Mouse (Mus musculus) CH12.LX (cell line): ENCODE data around the gene Wnt6. TPM values are rescaled to one million over a fixed set of nuclear protein-coding genes. Genes with fewer than 3 reads are reported as not detected.
"Not testable (repeated sequence)": the region's sequence is repeated elsewhere in the genome, so short reads cannot be mapped to it uniquely, and the experiment has no call there.

ENCODE experiments used
- DNase-seq: peaks from one replicate; pipeline ENCODE4 v3.0.0-alpha.2; 2013; ENCODE audit errors: extremely low read depth
- H3K27ac ChIP-seq: 2 replicates; pipeline ENCODE4 v1.5.1; 2012; ENCODE audit warnings: low read depth, mild to moderate bottlenecking, control low read depth, moderate library complexity; ENCODE audit not compliant: insufficient read depth
- H3K27me3 ChIP-seq: replicated peaks from 2 replicates; pipeline ENCODE3; 2012; ENCODE audit warnings: inconsistent platforms
- H3K36me3 ChIP-seq, 2 experiments: replicated peaks in 1 of 2; 2 replicates each; pipeline versions ENCODE3 to v1.6.1; 2012; ENCODE audit warnings: inconsistent platforms in 1 of 2, low read length in 1 of 2, mild to moderate bottlenecking in 1 of 2, mixed read lengths in 1 of 2, moderate library complexity in 1 of 2; ENCODE audit not compliant: control insufficient read depth in 1 of 2, insufficient read depth in 1 of 2
- H3K4me1 ChIP-seq, 2 experiments: 2 replicates each; pipeline ENCODE4 v1.6.1; 2012; ENCODE audit warnings: inconsistent platforms in 1 of 2, moderate library complexity in 1 of 2; ENCODE audit not compliant: insufficient read depth in 2 of 2, control insufficient read depth in 1 of 2
- H3K4me2 ChIP-seq: 2 replicates; pipeline ENCODE4 v1.6.1; 2012; ENCODE audit warnings: low read depth, mild to moderate bottlenecking, control low read depth; ENCODE audit not compliant: poor library complexity, insufficient read depth, severe bottlenecking
- H3K4me3 ChIP-seq, 3 experiments: fragments of 150-350 bp in 1 of 3; sonication (generic) in 1 of 3; replicated peaks in 1 of 3; 2 replicates each; pipeline versions ENCODE3 to v1.5.1; 2011 to 2012; ENCODE audit warnings: low read depth in 2 of 3, low read length in 2 of 3, mild to moderate bottlenecking in 2 of 3, moderate library complexity in 2 of 3, control low read depth in 1 of 3, improper control_type of control experiment in 1 of 3, inconsistent platforms in 1 of 3, mixed read lengths in 1 of 3; ENCODE audit not compliant: poor library complexity in 1 of 3
- H3K79me2 ChIP-seq: replicated peaks from 2 replicates; pipeline ENCODE4 v1.6.1; 2012; ENCODE audit warnings: mild to moderate bottlenecking, moderate library complexity; ENCODE audit not compliant: control insufficient read depth, poor library complexity, insufficient read depth, severe bottlenecking; ENCODE audit errors: extremely low read depth
- H3K9ac ChIP-seq: 2 replicates; pipeline ENCODE4 v1.6.1; 2012; ENCODE audit warnings: low read depth, mild to moderate bottlenecking, control low read depth, moderate library complexity; ENCODE audit not compliant: insufficient read depth
- H3K9me3 ChIP-seq: replicated peaks from 2 replicates; pipeline ENCODE3; 2012; ENCODE audit warnings: low read length, inconsistent platforms, mixed read lengths
- BHLHE40 ChIP-seq: IDR thresholded peaks from 2 replicates; pipeline ENCODE4 v1.6.1; 2011; ENCODE audit warnings: mild to moderate bottlenecking, low read depth, low read length, improper control_type of control experiment
- CHD1 ChIP-seq: IDR thresholded peaks from 2 replicates; pipeline ENCODE4 v1.6.1; 2012; ENCODE audit warnings: low read depth, low read length, improper control_type of control experiment, inconsistent platforms
- CHD2 ChIP-seq: IDR thresholded peaks from 2 replicates; pipeline ENCODE4 v1.6.1; 2011; ENCODE audit warnings: low read length, improper control_type of control experiment
- CTCF ChIP-seq, 2 experiments: IDR thresholded peaks in 1 of 2; conservative IDR thresholded peaks in 1 of 2; 2 replicates each; pipeline ENCODE4 v1.5.1; 2011 to 2012; ENCODE audit warnings: low read depth in 2 of 2, low read length in 2 of 2, improper control_type of control experiment in 1 of 2, inconsistent platforms in 1 of 2, mild to moderate bottlenecking in 1 of 2, moderate library complexity in 1 of 2
- E2F4 ChIP-seq: IDR thresholded peaks from 2 replicates; pipeline ENCODE4 v1.6.1; 2011; ENCODE audit warnings: low read depth, low read length, improper control_type of control experiment; ENCODE audit not compliant: insufficient replicate concordance
- ELF1 ChIP-seq: IDR thresholded peaks from 2 replicates; pipeline ENCODE4 v1.6.1; 2014; ENCODE audit warnings: low read depth, mild to moderate bottlenecking, inconsistent platforms, low read length, improper control_type of control experiment
- EP300 ChIP-seq: IDR thresholded peaks from 2 replicates; pipeline ENCODE4 v1.6.1; 2011; ENCODE audit warnings: low read length, improper control_type of control experiment
- ETS1 ChIP-seq: conservative IDR thresholded peaks from 2 replicates; pipeline ENCODE4 v1.6.1; 2012; ENCODE audit warnings: low read depth, mild to moderate bottlenecking, inconsistent platforms, low read length, improper control_type of control experiment, moderate library complexity
- GABPA ChIP-seq: IDR thresholded peaks from 2 replicates; pipeline ENCODE4 v1.6.1; 2012; ENCODE audit warnings: low read depth, low read length, improper control_type of control experiment, inconsistent platforms; ENCODE audit not compliant: insufficient replicate concordance
- HCFC1 ChIP-seq: IDR thresholded peaks from 2 replicates; pipeline ENCODE4 v1.6.1; 2012; ENCODE audit warnings: low read depth, mild to moderate bottlenecking, inconsistent platforms, low read length, improper control_type of control experiment
- IRF4 ChIP-seq: IDR thresholded peaks from 2 replicates; pipeline ENCODE4 v1.6.1; 2014; ENCODE audit warnings: low read depth, mild to moderate bottlenecking, inconsistent platforms, low read length, improper control_type of control experiment
- JUN ChIP-seq: IDR thresholded peaks from 2 replicates; pipeline ENCODE4 v1.6.1; 2011; ENCODE audit warnings: low read depth, mild to moderate bottlenecking, low read length, improper control_type of control experiment, moderate library complexity; ENCODE audit not compliant: insufficient read depth
- MAFK ChIP-seq: IDR thresholded peaks from 2 replicates; pipeline ENCODE4 v1.6.1; 2011; ENCODE audit warnings: low read length, improper control_type of control experiment; ENCODE audit not compliant: insufficient replicate concordance
- MAZ ChIP-seq: IDR thresholded peaks from 2 replicates; pipeline ENCODE4 v1.6.1; 2012; ENCODE audit warnings: low read depth, mild to moderate bottlenecking, inconsistent platforms, low read length, improper control_type of control experiment, moderate library complexity
- MEF2A ChIP-seq: IDR thresholded peaks from 2 replicates; pipeline ENCODE4 v1.6.1; 2014; ENCODE audit warnings: low read depth, mild to moderate bottlenecking, inconsistent platforms, low read length, improper control_type of control experiment, borderline replicate concordance
- MXI1 ChIP-seq: IDR thresholded peaks from 2 replicates; pipeline ENCODE4 v1.6.1; 2011; ENCODE audit warnings: mild to moderate bottlenecking, low read depth, low read length, improper control_type of control experiment
- MYC ChIP-seq: IDR thresholded peaks from 2 replicates; pipeline ENCODE4 v1.6.1; 2011; ENCODE audit warnings: low read depth, mild to moderate bottlenecking, improper control_type of control experiment, low read length
- NRF1 ChIP-seq: IDR thresholded peaks from 2 replicates; pipeline ENCODE4 v1.6.1; 2014; ENCODE audit warnings: low read depth, mild to moderate bottlenecking, inconsistent platforms, low read length, improper control_type of control experiment, moderate library complexity
- POLR2A ChIP-seq: IDR thresholded peaks from 2 replicates; pipeline ENCODE4 v1.6.1; 2011; ENCODE audit warnings: low read depth, mild to moderate bottlenecking, improper control_type of control experiment, low read length
- POLR2AphosphoS2 ChIP-seq: IDR thresholded peaks from 2 replicates; pipeline ENCODE4 v1.6.1; 2011; ENCODE audit warnings: low read depth, low read length, improper control_type of control experiment
- RAD21 ChIP-seq: IDR thresholded peaks from 2 replicates; pipeline ENCODE4 v1.6.1; 2011; ENCODE audit warnings: low read depth, mild to moderate bottlenecking, low read length, improper control_type of control experiment, moderate library complexity
- RCOR1 ChIP-seq: conservative IDR thresholded peaks from 2 replicates; pipeline ENCODE4 v1.6.1; 2012; ENCODE audit warnings: low read depth, mild to moderate bottlenecking, inconsistent platforms, low read length, improper control_type of control experiment
- SIN3A ChIP-seq: IDR thresholded peaks from 2 replicates; pipeline ENCODE4 v1.6.1; 2012; ENCODE audit warnings: low read length, improper control_type of control experiment, inconsistent platforms
- SMC3 ChIP-seq: IDR thresholded peaks from 2 replicates; pipeline ENCODE4 v1.6.1; 2011; ENCODE audit warnings: low read depth, low read length, improper control_type of control experiment
- TBP ChIP-seq: conservative IDR thresholded peaks from 2 replicates; pipeline ENCODE4 v1.6.1; 2011; ENCODE audit warnings: low read depth, low read length, improper control_type of control experiment
- TCF12 ChIP-seq: IDR thresholded peaks from 2 replicates; pipeline ENCODE4 v1.6.1; 2014; ENCODE audit warnings: low read depth, mild to moderate bottlenecking, inconsistent platforms, low read length, improper control_type of control experiment
- UBTF ChIP-seq: IDR thresholded peaks from 2 replicates; pipeline ENCODE4 v1.6.1; 2012; ENCODE audit warnings: low read depth, mild to moderate bottlenecking, inconsistent platforms, low read length, improper control_type of control experiment, moderate library complexity
- USF2 ChIP-seq: conservative IDR thresholded peaks from 2 replicates; pipeline ENCODE4 v1.6.1; 2011; ENCODE audit warnings: low read depth, low read length, improper control_type of control experiment
- ZKSCAN1 ChIP-seq: IDR thresholded peaks from 2 replicates; pipeline ENCODE4 v1.6.1; 2012; ENCODE audit warnings: low read depth, inconsistent platforms, low read length, improper control_type of control experiment, borderline replicate concordance
- ZNF384 ChIP-seq: IDR thresholded peaks from 2 replicates; pipeline ENCODE4 v1.6.1; 2012; ENCODE audit warnings: low read depth, low read length, improper control_type of control experiment, inconsistent platforms
- dilution Hi-C: fragments of 300-500 bp; cut with MboI; formaldehyde crosslinking; loops from 2 replicates; pipeline ENCODE4 v1.14.3; 2020; ENCODE audit warnings: low sequenced_read_pairs; ENCODE audit not compliant: extremely low pct_unique_long_range_greater_than_20kb, extremely low pct_ligation_motif_present
- in situ Hi-C: fragments of 300-500 bp; cut with MboI; formaldehyde crosslinking; loops from 3 replicates; pipeline ENCODE4 v1.14.3; 2019; ENCODE audit warnings: low sequenced_read_pairs, low pct_ligation_motif_present, low pct_unique_long_range_greater_than_20kb, mixed read lengths
- polyA plus RNA-seq: library from polyadenylated mRNA; unstranded; fragments of >175 nt; gene quantifications from 2 replicates; pipeline ENCODE4 v1.2.1, GENCODE M21; 2012; ENCODE audit warnings: low read depth; ENCODE audit not compliant: insufficient read length
- total RNA-seq, 2 experiments: library from RNA; depleted of rRNA; stranded (reverse); fragments of 300-350 nt in 1 of 2; fragments of >200 nt in 1 of 2; gene quantifications; 2 replicates each; pipeline ENCODE4 v1.2.3; 2012 to 2014

The Wnt6 gene
- total and polyA plus RNA-seq, 3 experiments = 0.67 to 3.4 (median 1.7) TPM

- Histone ChIP-seq H3K4me1 (peaks cover 7 to 33% of the 10 kb centered on the region in 2 experiments; a peak in 3 of 4 replicates), H3K9ac (peak overlapping the region; percentile 95; the same call in 1 of the 2 replicates), H3K27ac (0 out of 2 replicates have a peak overlapping the region, but pooled peaks have one; percentile 1), H3K4me2 (peak overlapping the region; percentile 29; the same call in 1 of the 2 replicates)
- dilution Hi-C loops, H3K4me3 ChIP-seq, in situ Hi-C loops, DNase-seq, H3K79me2 ChIP-seq, H3K27me3 ChIP-seq, H3K9me3 ChIP-seq, H3K36me3 ChIP-seq: not testable (repeated sequence)
- TF ChIP-seq TBP (peak; percentile 92), MAFK (0 out of 2 replicates have a peak, but pooled peaks have one; percentile 9), CTCF (conservative IDR thresholded peaks at IDR 0.05 in 1 of 2, IDR thresholded peaks at IDR 0.05 in 1 of 2; ENCODE audit: low read depth in 2 of 2, low read length in 2 of 2) (peak in 1 of 2 experiments; percentile 27; a peak in 2 of 4 replicates)
These were observed 44.3 kb downstream of the Wnt6 start for GRCm38 (mm10) chr1:74815965-74816364.

GRCm38 (mm10) chr1:74816612-74817199, 45.0 kb downstream of the Wnt6 start:
- H3K79me2 ChIP-seq = no peaks in the 10 kb centered on the region
- peak overlapping the region; percentile 29 for H3K4me2 ChIP-seq
- DNase-seq = peak; percentile 95
- in situ Hi-C loops = no loop called here
- H3K4me1 ChIP-seq = peaks cover 7 to 33% of the 10 kb centered on the region in 2 experiments; a peak in 3 of 4 replicates
- H3K9me3 ChIP-seq = no peaks in the 10 kb centered on the region
- H3K4me3 ChIP-seq = peak overlapping the region; percentile 68 to 95 (median 86)
- peak overlapping the region; percentile 44 for H3K27ac ChIP-seq
- H3K27me3 ChIP-seq = peaks cover 1% of the 10 kb centered on the region
- dilution Hi-C loops = no loop called here
- peaks cover 0 to 8% of the 10 kb centered on the region in 2 experiments for H3K36me3 ChIP-seq
- H3K9ac ChIP-seq = peak overlapping the region; percentile 95
- TF ChIP-seq MXI1 = peak; percentile 86
- no peak for TF ChIP-seq ETS1
- peak; percentile 98 for TF ChIP-seq ELF1
- TF ChIP-seq POLR2A = peak; percentile 97
- TF ChIP-seq MEF2A = peak; percentile 74
- TF ChIP-seq SIN3A = peak; percentile 90; the same call in 1 of the 2 replicates
- no peak; the same call in 1 of the 2 replicates for TF ChIP-seq EP300
- peak; percentile 73 for TF ChIP-seq MYC
- TF ChIP-seq USF2 = no peak
- no peak for TF ChIP-seq ZNF384
- TF ChIP-seq NRF1 = peak; percentile 41; the same call in 1 of the 2 replicates
- TF ChIP-seq GABPA = no peak
- TF ChIP-seq SMC3 = no peak
- peak; percentile 98 for TF ChIP-seq TBP
- TF ChIP-seq MAFK = peak; percentile 65; the same call in 1 of the 2 replicates
- TF ChIP-seq POLR2AphosphoS2 = peak; percentile 73; the same call in 1 of the 2 replicates
- no peak; the same call in 1 of the 2 replicates for TF ChIP-seq RCOR1
- TF ChIP-seq BHLHE40 = no peak
- 0 out of 2 replicates have a peak, but pooled peaks have one; percentile 48 for TF ChIP-seq MAZ
- 0 out of 2 replicates have a peak, but pooled peaks have one; percentile 61 for TF ChIP-seq CHD1
- peak; percentile 73 for TF ChIP-seq HCFC1
- peak; percentile 87 for TF ChIP-seq UBTF
- TF ChIP-seq TCF12 = peak; percentile 91
- no peak for TF ChIP-seq ZKSCAN1
- TF ChIP-seq IRF4 = peak; percentile 82
- TF ChIP-seq CHD2 = peak; percentile 99
- TF ChIP-seq CTCF (conservative IDR thresholded peaks at IDR 0.05 in 1 of 2, IDR thresholded peaks at IDR 0.05 in 1 of 2; ENCODE audit: low read depth in 2 of 2, low read length in 2 of 2) = no peak
- no peak for TF ChIP-seq JUN
- TF ChIP-seq RAD21 = no peak
- TF ChIP-seq E2F4 = no peak
